Mouse (Mus musculus): ENCODE data around the gene 4931414P19Rik. TPM values are rescaled to one million over a fixed set of nuclear protein-coding genes. Genes with fewer than 3 reads are reported as not detected.

4931414P19Rik gene
- total RNA-seq (2021) = 1 to 10 TPM; 4.4 to 7.4 TPM
- long read RNA-seq, experiment 1, partial matches to known transcripts = 1 of 5 reads
- long read RNA-seq, experiment 1, other reads (novel, unspliced or antisense) = 1 of 5 reads
- long read RNA-seq, experiment 2, partial matches to known transcripts = 2 of 4 reads
- long read RNA-seq, experiment 2, other reads (novel, unspliced or antisense) = 0 of 4 reads

DNA sequence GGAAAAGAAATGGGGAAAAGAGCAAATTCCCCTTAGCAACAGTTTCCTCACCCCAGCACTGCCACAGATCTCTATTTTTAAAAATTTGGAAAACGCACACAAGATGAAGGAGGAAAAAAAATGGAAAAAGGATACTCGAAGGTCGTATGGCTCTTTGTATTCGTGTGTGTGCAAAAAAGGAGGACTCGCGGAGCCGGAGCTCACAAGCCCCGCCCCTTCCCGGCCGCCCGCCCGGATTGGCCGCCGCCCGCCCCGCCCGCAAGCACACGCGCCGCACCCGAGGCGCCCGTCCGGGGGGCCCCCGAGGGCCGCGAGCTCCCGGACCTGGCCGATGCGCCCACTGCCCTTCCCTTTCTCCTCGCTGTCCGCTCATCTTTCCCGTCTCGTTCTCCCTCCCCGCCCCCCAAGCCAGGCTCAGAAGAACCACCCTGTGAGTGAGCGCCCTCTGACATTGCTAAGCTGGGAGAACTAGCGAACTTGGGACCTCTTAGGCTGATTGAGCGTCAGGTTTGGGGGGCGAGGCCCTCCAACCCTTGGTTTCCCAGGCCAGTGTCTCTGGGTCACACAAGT lies at the start of gene 4931414P19Rik:
Gene 4931414P19Rik (minus strand): TSS at position 242 of the 570 bp plus-strand sequence.
- peak; percentile 72 to 79 for DNase-seq (ENCODE audit: low spot score in 2 of 2)
- intact Hi-C loops (cut with DNase I) = no loop called here

DNA sequence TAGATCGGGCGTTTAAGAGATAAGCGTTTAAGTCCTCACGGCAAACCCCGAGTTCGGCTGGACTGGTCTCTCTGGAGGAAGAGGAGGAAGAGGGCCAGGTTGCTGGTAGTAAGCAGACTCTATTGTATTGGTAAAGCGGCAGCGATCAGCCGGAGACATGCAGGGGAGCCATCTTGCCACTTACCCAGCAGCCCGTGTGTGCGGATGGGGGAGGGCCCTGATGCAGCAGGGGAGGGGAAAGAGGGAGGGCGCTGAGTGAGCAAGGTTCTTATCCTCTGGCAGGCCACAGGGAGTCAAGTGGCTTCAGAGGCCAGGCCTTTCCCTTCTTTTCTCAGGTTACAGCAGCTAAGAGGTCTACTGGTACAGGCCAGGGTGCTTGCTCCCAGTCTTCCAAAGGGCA lies 47.7 kb upstream of the 4931414P19Rik start:
- intact Hi-C loops (cut with DNase I) = loop anchor here (5.0 kb wide), 1 partner anchor 34 kb away; the partner anchor contains the start of genes 1700123O20Rik and Acin1
- DNase-seq (ENCODE audit: low spot score in 2 of 2) = peak; percentile 83 to 86

DNA sequence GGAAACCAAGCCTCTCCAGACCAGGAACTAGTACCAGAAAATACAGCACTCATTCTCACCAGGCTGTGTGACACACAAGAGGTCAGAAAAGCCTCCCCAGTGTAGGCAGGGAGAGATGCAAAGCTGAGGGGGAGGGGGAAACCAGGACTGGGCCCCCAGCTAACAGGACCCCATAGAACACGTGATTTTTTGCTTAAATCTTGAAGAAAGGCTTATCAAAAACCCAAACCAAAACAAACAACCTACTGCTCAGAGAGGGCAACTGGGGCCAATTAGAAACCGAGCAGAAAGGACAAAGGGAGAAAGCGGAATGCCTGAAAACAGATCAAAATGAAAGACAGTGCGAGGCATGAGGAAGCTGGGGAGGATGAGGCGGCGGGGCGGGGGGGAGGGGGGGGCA lies 47.0 kb upstream of the 4931414P19Rik start:
- DNase-seq (ENCODE audit: low spot score in 2 of 2) = no peak
- intact Hi-C loops (cut with DNase I) = loop anchor here (5.0 kb wide), 1 partner anchor 35 kb away; the partner anchor contains the start of genes 1700123O20Rik and Acin1

GRCm38 (mm10) chr14:54651556-54651955 lies 45.8 kb upstream of the 4931414P19Rik start:
- no peak for DNase-seq (ENCODE audit: low spot score in 2 of 2)
- intact Hi-C loops (cut with DNase I) = loop anchor here (5.0 kb wide), 1 partner anchor 36 kb away; the partner anchor contains the start of genes 1700123O20Rik and Acin1

- peak; percentile 90 for DNase-seq (ENCODE audit: low spot score in 2 of 2)
- intact Hi-C loops (cut with DNase I) = loop anchor here (5.0 kb wide), 1 partner anchor 36 kb away; the partner anchor contains the start of genes 1700123O20Rik and Acin1
Observed at GRCm38 (mm10) chr14:54650621-54651454, 45.0 kb upstream of the 4931414P19Rik start.

DNA sequence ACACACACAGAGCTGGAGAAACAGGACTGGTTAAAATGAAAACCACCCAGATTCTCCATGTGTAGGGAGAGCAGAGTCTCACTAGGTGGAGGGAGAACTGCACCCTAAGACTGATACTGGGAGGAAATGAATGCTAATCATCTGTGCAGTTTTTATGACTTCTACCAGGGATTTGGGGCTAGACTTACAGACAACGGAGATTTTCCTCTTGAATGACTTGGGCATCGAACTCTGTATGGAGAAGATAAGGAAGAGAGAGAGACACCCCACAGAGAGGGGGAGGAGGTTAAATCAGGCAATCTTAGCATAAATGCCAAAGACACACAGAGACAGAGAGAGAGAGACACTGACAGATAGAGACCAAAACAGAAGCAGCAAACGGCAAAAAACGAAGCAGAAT lies 42.1 kb upstream of the 4931414P19Rik start:
- DNase-seq (ENCODE audit: low spot score in 2 of 2) = no peak
- intact Hi-C loops (cut with DNase I) = no loop called here

DNA sequence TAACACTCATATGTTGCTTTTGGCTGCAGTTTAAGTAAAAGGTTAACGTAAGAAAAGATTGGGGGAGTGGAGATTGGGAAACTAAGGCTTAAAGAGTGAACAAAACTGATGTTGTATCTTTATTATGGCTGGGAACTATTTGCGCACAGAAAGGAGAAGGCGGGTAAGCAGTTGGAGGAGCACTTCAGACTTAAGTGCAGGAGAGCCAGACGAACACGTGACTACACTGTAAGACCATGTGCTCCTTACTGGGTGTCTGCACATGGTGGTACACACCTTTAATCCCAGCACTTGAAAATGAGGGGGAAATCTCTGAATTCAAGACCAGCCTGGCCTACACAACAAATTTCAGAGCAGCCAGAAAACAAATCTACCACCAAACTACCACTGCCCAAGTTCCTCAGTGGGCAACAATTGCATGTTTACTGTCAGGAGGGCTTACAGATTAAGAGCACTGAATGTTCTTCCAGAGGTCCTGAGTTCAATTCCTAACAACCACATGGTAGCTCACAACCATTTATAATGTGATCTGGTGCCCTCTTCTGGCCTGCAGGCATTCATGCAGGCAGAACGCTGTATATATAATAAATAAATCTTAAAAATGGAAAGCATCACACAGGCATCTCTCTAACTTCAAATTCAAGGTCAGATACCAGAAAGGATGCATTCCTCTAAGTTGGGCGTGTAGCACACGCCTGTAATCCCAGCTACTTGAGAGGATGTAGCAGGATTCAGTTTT lies 41.3 kb upstream of the 4931414P19Rik start:
- DNase-seq (ENCODE audit: low spot score in 2 of 2) = no peak
- intact Hi-C loops (cut with DNase I) = no loop called here

- intact Hi-C loops (cut with DNase I) = no loop called here
- no peak for DNase-seq (ENCODE audit: low spot score in 2 of 2)
Observed at GRCm38 (mm10) chr14:54646455-54646854, 40.7 kb upstream of the 4931414P19Rik start.

- intact Hi-C loops (cut with DNase I) = loop anchor here (5.0 kb wide), 2 partner anchors 117 to 417 kb away; no protein-coding TSS in a partner anchor
- no peak for DNase-seq (ENCODE audit: low spot score in 2 of 2)
Observed at GRCm38 (mm10) chr14:54644294-54644693, 38.5 kb upstream of the 4931414P19Rik start.

- DNase-seq (ENCODE audit: low spot score in 2 of 2) = no peak
- intact Hi-C loops (cut with DNase I) = loop anchor here (5.0 kb wide), 2 partner anchors 116 to 416 kb away; no protein-coding TSS in a partner anchor
Observed at GRCm38 (mm10) chr14:54643011-54643410, 37.2 kb upstream of the 4931414P19Rik start.

DNA sequence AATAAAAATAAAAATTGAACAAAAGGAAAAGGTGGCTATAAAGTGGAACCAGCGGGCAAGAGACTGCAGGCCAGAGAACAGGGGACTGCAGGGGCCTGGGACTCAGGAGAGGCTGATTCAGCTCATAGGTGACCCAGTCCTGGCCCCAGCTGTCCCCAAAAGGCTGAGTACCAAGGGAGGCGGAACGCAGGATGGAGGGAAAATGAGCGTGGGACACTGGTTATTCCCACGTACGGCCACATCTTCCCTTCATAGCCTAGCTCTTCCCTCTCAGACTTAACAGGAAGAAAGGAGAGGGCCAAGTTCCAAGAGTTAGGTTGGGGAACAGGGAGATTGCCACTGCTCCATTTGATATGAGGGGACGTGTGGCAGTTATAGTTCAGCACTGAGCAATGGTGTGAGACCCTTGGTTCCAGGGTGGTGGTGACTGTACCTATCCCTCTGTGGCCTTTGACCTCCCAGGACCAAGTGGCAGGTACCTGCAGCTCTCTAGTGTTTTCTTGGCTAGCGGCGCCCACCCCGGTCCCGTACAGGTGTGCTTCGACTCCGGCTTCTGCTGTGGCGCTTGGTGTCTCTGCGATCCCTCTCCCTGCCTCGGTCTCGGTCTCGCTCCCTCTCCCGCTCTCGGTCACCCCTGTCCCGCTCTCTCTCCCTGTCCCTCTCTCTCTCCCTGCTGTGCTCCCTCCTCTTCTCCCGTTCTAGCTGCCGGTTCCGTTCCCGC lies 36.6 kb upstream of the 4931414P19Rik start:
- intact Hi-C loops (cut with DNase I) = loop anchor here (1.0 to 5.0 kb wide), 3 partner anchors 73 to 415 kb away; no protein-coding TSS in a partner anchor
- DNase-seq (ENCODE audit: low spot score in 2 of 2) = no peak

- peak; percentile 90 to 91 for DNase-seq (ENCODE audit: low spot score in 2 of 2)
- intact Hi-C loops (cut with DNase I) = loop anchor here (5.0 kb wide), 2 partner anchors 114 to 414 kb away; no protein-coding TSS in a partner anchor
Observed at GRCm38 (mm10) chr14:54641305-54641969, 35.6 kb upstream of the 4931414P19Rik start, which contains the start of gene Cdh24. Gene Cdh24, minus strand, starts transcription at chr14:54641364.

DNA sequence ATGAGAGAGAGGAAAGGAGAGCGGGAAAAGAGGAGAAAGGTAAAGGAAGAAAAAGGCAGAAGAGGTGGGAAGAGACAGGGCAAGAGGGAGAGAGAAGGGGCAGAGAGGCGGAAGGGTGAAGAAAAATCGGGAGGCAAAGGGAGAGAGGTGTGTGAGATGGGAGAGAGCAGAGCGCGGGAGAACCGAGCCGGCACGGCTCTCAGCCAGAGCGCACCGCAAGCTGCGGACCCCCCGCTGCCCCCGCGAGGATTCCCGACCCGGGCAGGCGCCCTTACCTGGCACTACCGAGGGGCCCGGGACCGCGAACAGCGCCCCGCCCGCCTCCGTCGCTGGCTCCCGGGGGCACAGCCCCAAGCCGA lies 35.1 kb upstream of the 4931414P19Rik start, which contains the start of gene Gm17606:
Gene Gm17606 (plus strand): TSS at position 7 of the 359 bp plus-strand sequence.
- intact Hi-C loops (cut with DNase I) = loop anchor here (5.0 kb wide), 2 partner anchors 114 to 414 kb away; no protein-coding TSS in a partner anchor
- DNase-seq (ENCODE audit: low spot score in 2 of 2) = no peak

GRCm38 (mm10) chr14:54640121-54640520 lies 34.3 kb upstream of the 4931414P19Rik start:
- intact Hi-C loops (cut with DNase I) = loop anchor here (5.0 kb wide), 2 partner anchors 113 to 413 kb away; no protein-coding TSS in a partner anchor
- DNase-seq (ENCODE audit: low spot score in 2 of 2) = no peak

- intact Hi-C loops (cut with DNase I) = loop anchor here (5.0 kb wide), 1 partner anchor 576 kb away; no protein-coding TSS in a partner anchor
Observed at GRCm38 (mm10) chr14:54638210-54638609, 32.4 kb upstream of the 4931414P19Rik start.

GRCm38 (mm10) chr14:54636954-54637353 lies 31.2 kb upstream of the 4931414P19Rik start:
- intact Hi-C loops (cut with DNase I) = loop anchor here (5.0 kb wide), 1 partner anchor 575 kb away; no protein-coding TSS in a partner anchor
- DNase-seq (ENCODE audit: low spot score in 2 of 2) = no peak

More at GRCm38 (mm10) chr14:54638210-54638609, 32.4 kb upstream of the 4931414P19Rik start:
- DNase-seq (ENCODE audit: low spot score in 2 of 2) = peak; percentile 53 to 61

GRCm38 (mm10) chr14:54634182-54634581 lies 28.4 kb upstream of the 4931414P19Rik start:
- intact Hi-C loops (cut with DNase I) = no loop called here
- no peak for DNase-seq (ENCODE audit: low spot score in 2 of 2)
